Comparison of ENCODE assay signal across 26 mouse cellular contexts in genomic region chr10:96579436-96579835, GRCm38 (mm10). TPM values are rescaled to one million over a fixed set of nuclear protein-coding genes. Genes with fewer than 3 reads are reported as not detected.
DNase-seq lines count a peak whose midpoint lies in the region; ATAC-seq and TF ChIP-seq lines count a peak whose summit lies in the region.
"Had no signal": no experiment of that assay in that cellular context is flagged by ENCODE, and none has a peak within 500 bp of the region (broad histone marks: within the 10 kb centered on the region; RNA-seq: fewer than 3 reads in every experiment).

No protein-coding gene starts in this region.

- no peak for TF ChIP-seq CTCF in lung, postnatal 0 days (IDR thresholded peaks at IDR 0.05)

- no peak overlapping the region for H3K27ac ChIP-seq in lung, postnatal 0 days (ENCODE audit: low read length)
- peak overlapping the region; percentile 55 for H3K27ac ChIP-seq in embryonic facial prominence, embryonic 13.5 days
- H3K27ac ChIP-seq: gastrocnemius, adult 2 months; heart, embryonic 15.5 days; hindbrain, embryonic 15.5 days; limb, embryonic 13.5 days; liver, embryonic 12.5 days; midbrain, embryonic 13.5 days; neural tube, embryonic 12.5 days had no signal

- ATAC-seq in lung, postnatal 0 days = no peak
- ATAC-seq in embryonic facial prominence, embryonic 13.5 days (ENCODE audit: insufficient number of reproducible peaks, insufficient read depth, low FRiP score, low TSS enrichment, low read depth) = no peak
- no peak for ATAC-seq in megakaryocyte-erythroid progenitor cell, adult 5-6 weeks (replicated peaks; ENCODE audit: low FRiP score, low TSS enrichment, poor library complexity, severe bottlenecking)
- ATAC-seq: forebrain, embryonic 14.5 days; intestine, embryonic 16.5 days; liver, embryonic 12.5 days; midbrain, embryonic 13.5 days; Patski had no signal

- peak; percentile 19 for DNase-seq in embryo, embryonic 10.5 days (ENCODE audit: low spot score)
- DNase-seq in embryo, embryonic 10 days (ENCODE audit: low spot score) = no peak
- peak; percentile 19 for DNase-seq in lung, postnatal 0 days (ENCODE audit: low spot score)
- DNase-seq in lung, postnatal 36 days = no peak
- DNase-seq in heart, adult 9 months (ENCODE audit: low spot score in 2 of 2) = no peak
- DNase-seq: adrenal gland, adult 2 months; cerebellum, adult 11-12 months; embryo, embryonic 11 days; gastrocnemius, adult 2 months; heart, postnatal 36 days; kidney, postnatal 4 days; lung, adult 2 months; retina, postnatal 1 day; thymus, postnatal 36 days had no signal

- no peaks in the 10 kb centered on the region for H3K9me3 ChIP-seq in lung, postnatal 0 days (ENCODE audit: low read length)
- H3K9me3 ChIP-seq in embryonic facial prominence, embryonic 13.5 days = no peaks in the 10 kb centered on the region
- H3K9me3 ChIP-seq: heart, embryonic 15.5 days; hindbrain, embryonic 15.5 days; limb, embryonic 13.5 days; liver, embryonic 12.5 days; midbrain, embryonic 13.5 days; neural tube, embryonic 12.5 days had no signal

- TF ChIP-seq EP300 in lung, postnatal 0 days (IDR thresholded peaks at IDR 0.05) = no peak

- H3K4me2 ChIP-seq in lung, postnatal 0 days (replicated peaks; ENCODE audit: low read depth, low read length) = no peak overlapping the region
- no peak overlapping the region; the same call in 1 of the 2 replicates for H3K4me2 ChIP-seq in embryonic facial prominence, embryonic 13.5 days
- H3K4me2 ChIP-seq: heart, embryonic 15.5 days; hindbrain, embryonic 15.5 days; limb, embryonic 13.5 days; liver, embryonic 12.5 days; midbrain, embryonic 13.5 days; neural tube, embryonic 12.5 days had no signal

- H3K4me1 ChIP-seq in lung, postnatal 0 days (ENCODE audit: insufficient read depth, low read depth, low read length) = no peaks in the 10 kb centered on the region
- H3K4me1 ChIP-seq in embryonic facial prominence, embryonic 13.5 days = peaks cover 31% of the 10 kb centered on the region
- H3K4me1 ChIP-seq: heart, embryonic 15.5 days; liver, embryonic 12.5 days; neural tube, embryonic 12.5 days had no signal

- H3K4me3 ChIP-seq in lung, postnatal 0 days (ENCODE audit: low read depth, low read length) = no peak overlapping the region
- H3K4me3 ChIP-seq in embryonic facial prominence, embryonic 13.5 days = no peak overlapping the region
- H3K4me3 ChIP-seq: erythroblast, embryonic 14.5 days; gastrocnemius, adult 2 months; heart, embryonic 15.5 days; hindbrain, embryonic 15.5 days; limb, embryonic 13.5 days; liver, embryonic 12.5 days; midbrain, embryonic 13.5 days; neural tube, embryonic 12.5 days had no signal

- no peaks in the 10 kb centered on the region for H3K27me3 ChIP-seq in lung, postnatal 0 days (replicated peaks; ENCODE audit: insufficient read depth, low read length)
- H3K27me3 ChIP-seq in embryonic facial prominence, embryonic 13.5 days = no peaks in the 10 kb centered on the region
- H3K27me3 ChIP-seq: heart, embryonic 15.5 days; hindbrain, embryonic 15.5 days; limb, embryonic 13.5 days; liver, embryonic 12.5 days; midbrain, embryonic 13.5 days; neural tube, embryonic 12.5 days; Patski had no signal

- H3K9ac ChIP-seq in lung, postnatal 0 days (replicated peaks; ENCODE audit: low read depth) = no peak overlapping the region
- H3K9ac ChIP-seq in embryonic facial prominence, embryonic 13.5 days = no peak overlapping the region
- H3K9ac ChIP-seq: heart, embryonic 15.5 days; hindbrain, embryonic 15.5 days; limb, embryonic 13.5 days; liver, embryonic 12.5 days; midbrain, embryonic 13.5 days; neural tube, embryonic 12.5 days had no signal

- 44% methylated on average over 4 of the region's 4 CpGs for WGBS in lung, postnatal 0 days
- 13% methylated on average over 4 of the region's 4 CpGs for WGBS in embryonic facial prominence, embryonic 13.5 days

- no peaks in the 10 kb centered on the region for H3K36me3 ChIP-seq in lung, postnatal 0 days (ENCODE audit: insufficient read depth, low read length)
- H3K36me3 ChIP-seq in embryonic facial prominence, embryonic 13.5 days = no peaks in the 10 kb centered on the region
- H3K36me3 ChIP-seq: heart, embryonic 15.5 days; hindbrain, embryonic 15.5 days; limb, embryonic 13.5 days; liver, embryonic 12.5 days; midbrain, embryonic 13.5 days; neural tube, embryonic 12.5 days had no signal

RNA-seq across cellular contexts. Expression of gene Btg1, which starts 37.4 kb away (rescaled TPM):
- polyA plus RNA-seq in lung, postnatal 0 days (2015; fragmentation: Nextera tagmentation; extraction: Ambion mirVana) = 72.3 and 78.1 TPM in 2 replicates
- 83.5 and 84.5 TPM in 2 replicates for polyA plus RNA-seq in embryonic facial prominence, embryonic 13.5 days (2015; fragmentation: Nextera tagmentation; extraction: Ambion mirVana)
- 9.0 and 19.6 TPM in 2 replicates for total RNA-seq in megakaryocyte-erythroid progenitor cell, adult 5-6 weeks (2014; fragmentation: Nextera tagmentation)
- total RNA-seq in megakaryocyte-erythroid progenitor cell, adult 5-6 weeks (2017) = 30.2 and 41.5 TPM in 2 replicates

Comparison
In these comparisons a context has a peak if more than half of its experiments do, and no peak if none do; other contexts are left out.
1. DNase-seq: peak in embryo, embryonic 10.5 days (single experiment) and lung, postnatal 0 days (single experiment); none in embryo, embryonic 10 days (single experiment), lung, postnatal 36 days (single experiment) and heart, adult 9 months (0 of 2).